Mouse (Mus musculus): ENCODE results near the gene Adgre5. TPM values are rescaled to one million over a fixed set of nuclear protein-coding genes. Genes with fewer than 3 reads are reported as not detected.

Gene Adgre5
- polyA plus RNA-seq, 1 experiment, result 232 TPM

DNA sequence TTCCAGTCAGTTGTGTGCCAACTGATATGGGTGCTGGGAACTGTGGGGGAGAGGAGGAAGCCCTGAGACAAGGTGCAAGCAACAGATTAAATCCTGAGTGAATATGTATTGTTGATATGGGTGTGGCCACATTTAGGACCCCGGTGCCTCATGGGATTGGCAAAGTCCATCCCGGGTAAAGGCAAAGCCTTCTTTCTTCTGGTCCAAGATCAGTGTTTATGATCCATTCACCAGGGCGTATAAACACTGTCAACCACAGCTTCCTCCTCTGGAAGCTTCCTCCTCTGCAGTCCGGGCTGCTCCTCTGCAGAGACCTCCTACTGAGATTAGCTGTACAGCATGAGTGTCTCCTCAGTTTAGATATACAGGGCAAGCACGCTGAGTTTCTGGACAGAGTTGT is 27.4 kb upstream of the Adgre5 start:
- Histone ChIP-seq H3K4me3 (ENCODE audit: extremely low read depth, insufficient read depth, insufficient read length) (no peak overlapping the region), H3K4me1 (ENCODE audit: control insufficient read depth, insufficient read depth, insufficient read length) (peaks cover 17% of the 10 kb centered on the region; the same call in 1 of the 2 replicates), H3K36me3 (ENCODE audit: control insufficient read depth, insufficient read depth, low read length) (no peaks in the 10 kb centered on the region), H3K27ac (ENCODE audit: insufficient read depth, low read length) (peak overlapping the region; percentile 45), H3K27me3 (ENCODE audit: control insufficient read depth, insufficient read depth, low read length) (no peaks in the 10 kb centered on the region)
- DNase-seq (ENCODE audit: low read depth in 1 of 2, low spot score in 2 of 2), result no peak
- WGBS, result 2% methylated on average over 5 of the region's 5 CpGs
- TF ChIP-seq CTCF (IDR thresholded peaks at IDR 0.05; ENCODE audit: extremely low read depth, insufficient read depth, insufficient read length, insufficient replicate concordance) (no peak), POLR2A (IDR thresholded peaks at IDR 0.05; ENCODE audit: low read depth, low read length) (no peak)

GRCm38 (mm10) chr8:83767442-83767841 is 26.3 kb upstream of the Adgre5 start:
- H3K4me3 ChIP-seq (ENCODE audit: extremely low read depth, insufficient read depth, insufficient read length), result no peak overlapping the region
- WGBS, result 26% methylated on average over 4 of the region's 4 CpGs
- peaks cover 14% of the 10 kb centered on the region; the same call in 1 of the 2 replicates for H3K4me1 ChIP-seq (ENCODE audit: control insufficient read depth, insufficient read depth, insufficient read length)
- no peaks in the 10 kb centered on the region for H3K27me3 ChIP-seq (ENCODE audit: control insufficient read depth, insufficient read depth, low read length)
- DNase-seq (ENCODE audit: low read depth in 1 of 2, low spot score in 2 of 2), result no peak
- no peak overlapping the region for H3K27ac ChIP-seq (ENCODE audit: insufficient read depth, low read length)
- H3K36me3 ChIP-seq (ENCODE audit: control insufficient read depth, insufficient read depth, low read length), result no peaks in the 10 kb centered on the region
- no peak for TF ChIP-seq CTCF (IDR thresholded peaks at IDR 0.05; ENCODE audit: extremely low read depth, insufficient read depth, insufficient read length, insufficient replicate concordance)
- no peak for TF ChIP-seq POLR2A (IDR thresholded peaks at IDR 0.05; ENCODE audit: low read depth, low read length)

DNA sequence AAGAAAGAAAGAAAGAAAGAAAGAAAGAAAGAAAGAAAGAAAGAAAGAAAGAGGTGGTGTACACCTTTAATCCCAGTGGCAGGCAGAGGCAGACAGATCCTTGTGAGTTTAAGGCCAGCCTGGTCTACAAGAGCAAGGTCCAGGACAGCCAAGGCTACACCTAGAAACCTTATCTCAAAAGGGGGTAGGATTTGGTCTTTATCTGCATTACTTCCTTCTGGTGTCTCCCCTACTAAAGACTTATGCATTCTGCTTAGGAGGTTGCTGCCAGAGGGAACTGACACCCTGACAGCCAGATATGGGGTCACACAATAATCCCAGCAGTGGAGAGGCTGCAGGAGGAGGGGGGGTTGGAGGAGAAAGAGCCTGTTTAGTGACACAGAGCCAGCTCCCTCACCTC is 24.5 kb upstream of the Adgre5 start:
- H3K27me3 ChIP-seq (ENCODE audit: control insufficient read depth, insufficient read depth, low read length), result no peaks in the 10 kb centered on the region
- no peak overlapping the region for H3K4me3 ChIP-seq (ENCODE audit: extremely low read depth, insufficient read depth, insufficient read length)
- TF ChIP-seq CTCF (IDR thresholded peaks at IDR 0.05; ENCODE audit: extremely low read depth, insufficient read depth, insufficient read length, insufficient replicate concordance) (no peak), POLR2A (IDR thresholded peaks at IDR 0.05; ENCODE audit: low read depth, low read length) (no peak)
- H3K4me1 ChIP-seq (ENCODE audit: control insufficient read depth, insufficient read depth, insufficient read length), result peaks cover 10% of the 10 kb centered on the region; the same call in 1 of the 2 replicates
- H3K36me3 ChIP-seq (ENCODE audit: control insufficient read depth, insufficient read depth, low read length), result no peaks in the 10 kb centered on the region
- H3K27ac ChIP-seq (ENCODE audit: insufficient read depth, low read length), result no peak overlapping the region
- no peak for DNase-seq (ENCODE audit: low read depth in 1 of 2, low spot score in 2 of 2)

- Histone ChIP-seq H3K36me3 (ENCODE audit: control insufficient read depth, insufficient read depth, low read length) (no peaks in the 10 kb centered on the region), H3K27me3 (ENCODE audit: control insufficient read depth, insufficient read depth, low read length) (no peaks in the 10 kb centered on the region), H3K27ac (ENCODE audit: insufficient read depth, low read length) (no peak overlapping the region), H3K4me3 (ENCODE audit: extremely low read depth, insufficient read depth, insufficient read length) (no peak overlapping the region), H3K4me1 (ENCODE audit: control insufficient read depth, insufficient read depth, insufficient read length) (peaks cover 10% of the 10 kb centered on the region; the same call in 1 of the 2 replicates)
- DNase-seq (ENCODE audit: low read depth in 1 of 2, low spot score in 2 of 2), result no peak
- WGBS, result 93% methylated on average over 2 of the region's 2 CpGs
- TF ChIP-seq CTCF (IDR thresholded peaks at IDR 0.05; ENCODE audit: extremely low read depth, insufficient read depth, insufficient read length, insufficient replicate concordance), result no peak
- TF ChIP-seq POLR2A (IDR thresholded peaks at IDR 0.05; ENCODE audit: low read depth, low read length), result no peak
Observed at GRCm38 (mm10) chr8:83764717-83765116, 23.6 kb upstream of the Adgre5 start.

DNA sequence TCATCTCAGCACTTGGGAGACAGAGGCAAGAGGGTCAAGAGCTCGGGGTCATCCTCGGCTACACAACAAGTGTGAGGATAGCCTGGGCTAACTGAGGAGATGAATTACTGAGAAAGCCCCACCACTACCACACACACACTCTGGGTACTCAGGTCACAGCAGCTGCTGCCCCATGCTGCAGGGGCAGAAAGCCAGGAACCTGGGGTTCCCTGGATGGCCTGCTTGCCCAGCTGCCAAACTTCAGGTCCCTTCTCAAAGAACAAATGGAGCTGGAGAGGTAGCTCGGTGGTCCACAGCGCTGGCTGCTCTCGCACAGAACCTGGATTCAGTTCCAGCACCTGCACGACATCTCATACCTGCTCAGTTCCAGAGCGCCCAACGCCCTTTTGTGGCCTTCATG is 23.0 kb upstream of the Adgre5 start:
- Histone ChIP-seq H3K36me3 (ENCODE audit: control insufficient read depth, insufficient read depth, low read length) (no peaks in the 10 kb centered on the region), H3K27ac (ENCODE audit: insufficient read depth, low read length) (no peak overlapping the region), H3K4me1 (ENCODE audit: control insufficient read depth, insufficient read depth, insufficient read length) (peaks cover 9% of the 10 kb centered on the region; the same call in 1 of the 2 replicates), H3K4me3 (ENCODE audit: extremely low read depth, insufficient read depth, insufficient read length) (no peak overlapping the region), H3K27me3 (ENCODE audit: control insufficient read depth, insufficient read depth, low read length) (no peaks in the 10 kb centered on the region)
- TF ChIP-seq POLR2A (IDR thresholded peaks at IDR 0.05; ENCODE audit: low read depth, low read length) (no peak), CTCF (IDR thresholded peaks at IDR 0.05; ENCODE audit: extremely low read depth, insufficient read depth, insufficient read length, insufficient replicate concordance) (no peak)
- WGBS, result 91% methylated on average over 8 of the region's 8 CpGs
- DNase-seq (ENCODE audit: low read depth in 1 of 2, low spot score in 2 of 2), result no peak

GRCm38 (mm10) chr8:83759231-83759759 is 18.2 kb upstream of the Adgre5 start:
- Histone ChIP-seq H3K27ac (ENCODE audit: insufficient read depth, low read length) (no peak overlapping the region), H3K4me1 (ENCODE audit: control insufficient read depth, insufficient read depth, insufficient read length) (peaks cover 2% of the 10 kb centered on the region; the same call in 1 of the 2 replicates), H3K4me3 (ENCODE audit: extremely low read depth, insufficient read depth, insufficient read length) (no peak overlapping the region), H3K27me3 (ENCODE audit: control insufficient read depth, insufficient read depth, low read length) (no peaks in the 10 kb centered on the region), H3K36me3 (ENCODE audit: control insufficient read depth, insufficient read depth, low read length) (no peaks in the 10 kb centered on the region)
- no peak for DNase-seq (ENCODE audit: low read depth in 1 of 2, low spot score in 2 of 2)
- WGBS, result 90% methylated on average over 2 of the region's 2 CpGs
- TF ChIP-seq POLR2A (IDR thresholded peaks at IDR 0.05; ENCODE audit: low read depth, low read length), result no peak
- TF ChIP-seq CTCF (IDR thresholded peaks at IDR 0.05; ENCODE audit: extremely low read depth, insufficient read depth, insufficient read length, insufficient replicate concordance), result no peak

- no peaks in the 10 kb centered on the region for H3K36me3 ChIP-seq (ENCODE audit: control insufficient read depth, insufficient read depth, low read length)
- DNase-seq (ENCODE audit: low read depth in 1 of 2, low spot score in 2 of 2), result peak in 1 of 2 experiments; percentile 47
- no peaks in the 10 kb centered on the region for H3K27me3 ChIP-seq (ENCODE audit: control insufficient read depth, insufficient read depth, low read length)
- WGBS, result 40% methylated on average over 5 of the region's 5 CpGs
- H3K27ac ChIP-seq (ENCODE audit: insufficient read depth, low read length), result peak overlapping the region; percentile 32
- H3K4me1 ChIP-seq (ENCODE audit: control insufficient read depth, insufficient read depth, insufficient read length), result peaks cover 2% of the 10 kb centered on the region; the same call in 1 of the 2 replicates
- H3K4me3 ChIP-seq (ENCODE audit: extremely low read depth, insufficient read depth, insufficient read length), result no peak overlapping the region
- no peak for TF ChIP-seq CTCF (IDR thresholded peaks at IDR 0.05; ENCODE audit: extremely low read depth, insufficient read depth, insufficient read length, insufficient replicate concordance)
- TF ChIP-seq POLR2A (IDR thresholded peaks at IDR 0.05; ENCODE audit: low read depth, low read length), result no peak
Observed at GRCm38 (mm10) chr8:83758298-83758697, 17.2 kb upstream of the Adgre5 start.
